Mouse (Mus musculus): ENCODE data around the gene Tmem120b.

Tmem120b gene

GRCm38 (mm10) chr5:123128426-123129169 lies 60.4 kb downstream of the Tmem120b start:
- DNase-seq (ENCODE audit: low read depth, low spot score): no peak

DNA sequence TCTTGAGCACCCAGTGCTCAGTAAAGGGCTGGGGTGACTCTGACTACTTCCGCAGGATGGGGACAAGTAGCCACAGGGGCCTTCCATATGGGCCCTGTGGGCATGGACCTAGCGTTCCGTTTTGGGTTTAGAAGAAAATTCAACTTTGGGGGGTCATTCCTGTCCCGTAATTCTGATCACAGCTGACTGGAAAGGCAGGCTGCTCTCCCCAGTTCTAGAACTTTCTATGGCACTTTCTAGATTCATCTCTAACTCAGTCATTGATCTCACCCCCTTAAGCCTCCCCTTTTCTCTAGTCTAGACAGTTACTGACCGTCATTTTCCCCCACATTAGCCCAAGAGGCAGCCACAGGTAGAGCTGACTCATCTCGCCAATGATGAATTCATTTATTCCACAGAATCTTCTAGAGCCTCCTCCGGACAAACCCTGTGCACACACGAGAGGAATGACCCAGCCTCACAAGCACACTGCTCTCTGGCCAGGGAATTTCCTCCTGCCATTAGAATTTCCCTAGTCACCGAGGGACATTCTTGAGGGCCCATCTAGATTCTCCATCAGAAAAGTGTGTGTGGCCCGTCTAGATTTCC lies 61.0 kb downstream of the Tmem120b start:
- no peak for DNase-seq (ENCODE audit: low read depth, low spot score)

DNA sequence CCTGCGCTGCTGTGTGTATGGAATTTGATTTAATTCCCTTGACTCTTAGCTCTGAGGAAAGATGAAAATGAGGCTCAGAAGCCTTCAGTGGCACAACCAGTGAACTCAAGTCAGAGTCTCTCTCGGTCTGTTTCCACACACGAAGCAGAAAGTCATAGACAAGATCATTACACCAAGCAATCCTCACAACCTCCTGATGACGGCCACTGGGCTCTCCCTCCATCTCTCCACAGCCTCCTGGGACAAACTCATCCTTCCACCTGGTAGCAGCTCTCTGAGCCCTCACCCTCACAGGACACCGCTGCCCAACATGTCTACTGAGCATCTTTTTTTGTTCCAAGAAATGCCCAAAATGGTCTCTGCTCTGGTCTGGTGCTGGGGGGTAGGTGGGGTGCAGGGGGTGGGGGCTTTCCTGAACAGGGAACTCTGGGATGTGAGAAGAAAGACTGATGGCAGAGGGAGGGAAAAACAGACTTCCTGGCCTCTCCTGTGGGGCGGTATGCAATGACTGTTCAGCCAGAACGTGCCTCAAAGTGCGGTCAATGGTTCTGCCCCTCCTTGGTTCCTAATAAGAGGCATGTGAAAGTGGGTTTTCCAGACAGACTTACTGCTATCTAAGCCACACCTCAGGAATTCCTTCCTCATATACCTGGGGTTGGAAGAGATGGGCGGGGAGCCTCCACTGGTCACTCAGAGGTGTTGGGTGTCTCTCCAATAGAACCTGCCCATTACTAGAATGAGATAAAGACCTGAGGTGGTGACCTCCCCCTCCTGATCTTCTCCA lies 62.0 kb downstream of the Tmem120b start:
- DNase-seq (ENCODE audit: low read depth, low spot score): no peak

- no peak for DNase-seq (ENCODE audit: low read depth, low spot score)
Observed at GRCm38 (mm10) chr5:123130814-123131148, 62.6 kb downstream of the Tmem120b start.

GRCm38 (mm10) chr5:123132308-123133071 lies 64.3 kb downstream of the Tmem120b start, which contains the start of gene Rhof:
Rhof (minus strand) TSS chr5:123132692.
- DNase-seq (ENCODE audit: low read depth, low spot score): peak; percentile 95

DNA sequence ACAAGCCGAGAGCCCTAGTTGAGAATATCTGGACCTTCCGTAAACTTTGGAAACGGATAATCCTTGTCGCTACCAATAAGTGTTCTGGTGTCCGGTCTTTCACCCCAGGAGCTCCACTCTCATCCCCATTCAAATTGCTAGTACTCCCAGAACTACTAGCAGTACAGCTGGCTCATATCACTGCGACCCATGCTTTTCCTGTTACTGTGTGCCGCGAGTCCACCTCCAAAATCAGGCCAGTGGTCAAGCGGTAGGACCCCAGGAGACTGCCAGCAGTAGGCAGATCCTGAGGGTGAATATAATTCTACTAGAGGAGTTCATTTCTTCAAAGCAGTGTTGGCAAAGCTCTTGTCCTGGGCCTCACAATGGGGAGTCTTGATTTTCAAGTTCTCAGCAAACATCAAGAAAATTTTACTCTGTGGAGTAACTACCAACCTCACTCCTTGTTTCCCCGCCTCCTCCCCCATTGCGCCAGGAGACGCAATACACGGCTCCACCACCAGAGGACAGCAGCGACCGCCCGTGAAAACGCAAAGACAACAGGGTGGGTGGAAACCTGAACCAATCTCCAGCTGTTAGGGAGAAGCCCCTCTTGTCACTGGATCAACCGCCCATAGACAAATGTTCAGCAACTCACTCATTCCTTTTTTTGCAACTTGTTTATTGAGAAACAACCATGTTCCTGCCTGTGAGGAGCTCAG lies 65.0 kb downstream of the Tmem120b start:
- peak; percentile 92 for DNase-seq (ENCODE audit: low read depth, low spot score)

GRCm38 (mm10) chr5:123133784-123134143 lies 65.5 kb downstream of the Tmem120b start:
- peak; percentile 71 for DNase-seq (ENCODE audit: low read depth, low spot score)

GRCm38 (mm10) chr5:123134186-123134874 lies 66.1 kb downstream of the Tmem120b start:
- DNase-seq (ENCODE audit: low read depth, low spot score): no peak

DNA sequence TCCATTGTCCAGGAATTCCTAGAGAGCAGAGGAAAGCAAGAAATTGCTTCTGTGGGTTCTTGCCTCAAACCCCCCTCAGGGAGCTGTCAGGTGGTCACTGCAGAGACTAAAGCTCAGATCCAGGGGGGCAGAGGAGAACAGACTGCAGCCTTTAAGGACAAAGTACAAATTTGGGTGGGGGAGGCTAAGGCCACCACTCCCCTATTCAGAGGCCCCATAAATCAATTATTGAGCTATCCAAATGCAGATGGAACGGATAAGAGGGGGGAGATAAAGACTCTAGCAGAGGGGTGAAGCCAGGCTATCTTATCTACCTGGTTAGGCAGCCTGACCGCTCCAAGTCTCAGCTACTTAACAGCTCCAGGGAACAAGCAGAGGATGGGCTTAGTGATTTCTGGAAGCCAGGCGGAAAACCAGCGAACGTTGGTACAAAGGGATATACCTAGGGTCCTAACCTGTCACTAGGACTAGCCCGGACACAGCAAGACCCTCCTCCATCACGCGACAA lies 66.7 kb downstream of the Tmem120b start:
- DNase-seq (ENCODE audit: low read depth, low spot score): peak; percentile 88

- DNase-seq (ENCODE audit: low read depth, low spot score): peak; percentile 97
Observed at GRCm38 (mm10) chr5:123135471-123136360, 67.5 kb downstream of the Tmem120b start.

- peak; percentile 95 for DNase-seq (ENCODE audit: low read depth, low spot score)
Observed at GRCm38 (mm10) chr5:123136361-123137043, 68.3 kb downstream of the Tmem120b start.

DNA sequence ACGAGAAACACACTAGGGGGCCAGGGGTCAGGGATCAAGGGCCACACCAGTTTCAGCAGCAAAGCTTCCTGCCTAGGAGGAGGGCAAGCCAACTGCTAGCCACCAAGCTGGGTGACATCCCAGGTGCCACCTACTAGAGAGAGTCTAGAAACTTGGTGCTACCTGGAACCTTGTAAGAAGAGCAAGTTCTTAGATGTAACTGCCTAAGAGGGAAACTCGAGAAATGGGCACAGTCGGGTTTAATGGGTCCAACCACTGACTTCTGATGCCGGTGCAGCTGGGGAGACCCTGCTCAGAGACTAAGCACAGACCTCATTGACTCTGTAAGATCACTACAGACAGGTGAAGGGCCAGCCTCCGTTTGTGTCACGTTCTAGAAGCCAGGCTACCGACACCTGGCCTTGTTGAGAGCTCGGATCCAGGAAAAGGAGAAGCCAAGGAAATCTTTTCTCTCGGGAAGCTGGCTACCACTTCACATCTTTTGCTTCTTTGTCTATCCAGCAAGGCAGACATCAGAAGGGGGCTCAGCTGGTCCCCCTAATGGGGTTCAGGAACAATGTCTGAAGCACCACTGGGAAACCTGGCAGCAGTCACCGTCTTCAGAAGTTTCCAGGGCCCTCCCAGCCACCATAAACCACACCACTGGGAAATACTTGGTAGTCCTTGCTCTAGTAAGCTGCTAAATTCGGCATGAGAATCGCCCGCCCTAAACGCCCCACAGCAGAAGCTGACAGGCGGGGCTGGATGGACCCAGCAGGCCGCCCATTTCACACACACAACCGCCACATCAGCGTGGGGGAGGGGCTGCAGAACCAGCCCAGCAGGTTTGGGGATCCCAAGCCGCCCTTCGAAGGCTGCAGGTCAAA lies 69.1 kb downstream of the Tmem120b start:
- DNase-seq (ENCODE audit: low read depth, low spot score): peak; percentile 91

GRCm38 (mm10) chr5:123137910-123138229 lies 69.7 kb downstream of the Tmem120b start:
- DNase-seq (ENCODE audit: low read depth, low spot score): no peak

GRCm38 (mm10) chr5:123138230-123138911 lies 70.2 kb downstream of the Tmem120b start:
- peak; percentile 100 for DNase-seq (ENCODE audit: low read depth, low spot score)

DNA sequence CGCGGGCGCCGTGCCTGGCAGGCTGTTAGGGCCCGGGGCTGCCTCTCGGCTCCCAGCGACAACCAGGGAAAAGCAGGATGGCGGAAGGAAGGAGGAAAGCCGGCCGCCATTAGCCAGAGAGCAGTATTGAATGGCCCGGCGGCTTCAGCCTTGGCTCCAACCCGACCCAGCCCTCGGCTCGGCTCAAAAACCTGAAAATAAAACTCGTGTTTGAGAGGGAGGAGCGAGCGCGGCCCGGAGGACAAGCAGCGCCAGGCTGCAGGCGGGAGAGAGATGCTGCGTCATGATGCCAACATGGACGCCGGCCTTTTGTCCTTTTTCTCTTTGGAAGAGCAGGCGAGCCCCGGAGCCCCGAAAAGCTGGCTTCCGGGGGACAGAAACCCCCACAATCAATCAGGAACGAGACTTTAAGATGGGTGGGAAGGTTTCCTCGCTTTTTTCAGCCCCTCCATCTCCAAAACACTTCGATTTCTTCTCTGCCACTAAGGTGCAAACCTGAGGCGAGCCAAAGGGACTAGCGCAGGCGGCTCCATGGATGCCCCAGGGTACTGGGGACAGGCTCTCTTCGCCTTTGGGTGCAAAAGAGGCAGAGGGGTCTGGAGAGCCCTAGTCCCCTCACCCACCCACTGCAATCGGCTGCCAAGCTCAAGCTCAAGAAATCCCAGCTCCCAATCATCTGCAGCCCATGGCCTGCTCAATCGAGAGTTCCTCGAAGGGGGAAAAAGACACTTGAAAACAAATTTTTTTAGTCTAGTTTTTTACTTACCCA lies 70.9 kb downstream of the Tmem120b start:
- DNase-seq (ENCODE audit: low read depth, low spot score): peak; percentile 89

DNA sequence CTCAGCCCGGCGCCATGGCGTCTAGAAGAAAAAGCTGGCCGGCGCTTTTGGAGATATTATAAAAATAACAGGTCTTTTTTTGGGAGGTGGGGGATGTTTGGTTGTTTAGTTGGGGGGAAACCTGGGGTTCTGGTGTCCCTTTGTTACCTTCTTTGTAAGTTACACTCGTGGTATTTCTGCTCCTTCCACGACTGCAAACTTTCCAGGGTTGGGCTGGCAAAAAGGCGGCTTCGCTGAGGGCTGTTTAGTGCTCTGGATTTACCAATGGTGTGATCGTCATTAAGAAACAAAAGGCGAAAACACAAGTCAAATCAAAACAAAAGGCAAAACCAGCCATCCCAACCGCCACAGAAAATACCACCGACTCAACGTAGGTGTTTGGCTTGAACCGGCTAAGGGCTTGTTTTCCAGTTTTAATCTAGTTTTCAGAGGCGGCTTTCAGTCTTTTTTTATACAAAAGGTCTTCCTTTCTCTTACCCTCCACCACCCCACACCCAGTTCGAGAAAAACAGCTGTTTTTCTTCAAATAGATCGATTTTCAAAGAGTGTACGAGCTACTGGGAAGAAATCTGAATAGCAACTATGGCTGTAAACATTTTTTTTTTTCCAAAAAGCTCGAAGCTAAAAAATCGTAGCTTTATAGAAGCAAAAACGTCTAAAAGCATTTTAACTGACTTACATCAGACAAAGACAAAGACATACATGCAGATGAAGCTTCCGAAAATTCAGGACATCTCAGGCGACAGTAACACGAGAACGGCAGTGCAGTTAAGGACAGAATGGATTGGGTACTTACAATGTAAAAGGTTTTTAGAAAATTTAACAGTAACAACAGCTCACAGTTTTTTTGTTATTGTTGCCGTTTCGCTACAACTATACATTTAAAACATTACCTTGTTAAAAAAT lies 71.8 kb downstream of the Tmem120b start:
- peak; percentile 63 for DNase-seq (ENCODE audit: low read depth, low spot score)
